Mouse (Mus musculus) intestine, embryonic 16.5 days (tissue): ENCODE data around the gene Gm42417. TPM values are rescaled to one million over a fixed set of nuclear protein-coding genes. Genes with fewer than 3 reads are reported as not detected.

ENCODE experiments used
- ATAC-seq: fragments of 200-750 bp; cut with Nextera tagmentation; 2 replicates; pipeline ENCODE4 v1.8.0; 2017; ENCODE audit warnings: moderate TSS enrichment, moderate library complexity
- H3K27ac ChIP-seq: fragments of 300-500 bp; sonication (generic); 2 replicates; pipeline ENCODE4 v1.5.1; 2014; ENCODE audit warnings: mild to moderate bottlenecking, low read length
- H3K27me3 ChIP-seq: fragments of 300-500 bp; sonication (generic); replicated peaks from 2 replicates; pipeline ENCODE4 v1.6.1; 2014; ENCODE audit warnings: low read length, control low read depth, mixed read lengths; ENCODE audit not compliant: control insufficient read depth, insufficient read depth
- H3K36me3 ChIP-seq: fragments of 300-500 bp; sonication (generic); 2 replicates; pipeline ENCODE4 v1.6.1; 2014; ENCODE audit warnings: low read length, control low read depth; ENCODE audit not compliant: control insufficient read depth, insufficient read depth
- H3K4me1 ChIP-seq: fragments of 300-500 bp; sonication (generic); 2 replicates; pipeline ENCODE4 v1.6.1; 2014; ENCODE audit warnings: low read length, control low read depth, mixed read lengths; ENCODE audit not compliant: control insufficient read depth, insufficient read depth
- H3K4me2 ChIP-seq: fragments of 300-500 bp; sonication (generic); 2 replicates; pipeline ENCODE4 v1.6.1; 2014; ENCODE audit warnings: low read depth, low read length, control low read depth
- H3K4me3 ChIP-seq: fragments of 300-500 bp; sonication (generic); 2 replicates; pipeline ENCODE4 v1.5.1; 2014; ENCODE audit warnings: mild to moderate bottlenecking, low read length
- H3K9ac ChIP-seq: fragments of 300-500 bp; sonication (generic); 2 replicates; pipeline ENCODE4 v1.6.1; 2014; ENCODE audit warnings: low read depth, low read length
- H3K9me3 ChIP-seq: fragments of 300-500 bp; sonication (generic); 2 replicates; pipeline ENCODE4 v1.6.1; 2016; ENCODE audit warnings: low read length, control low read depth; ENCODE audit not compliant: control insufficient read depth
- WGBS: fragments of 180-500 bp; shearing (Covaris S2); extraction: QIAGEN DNeasy Blood & Tissue Kit; methylation state at CpG from one replicate; pipeline ENCODE4 v1.1.7; 2014; 5-methylcytosine and 5-hydroxymethylcytosine counted together
- polyA plus RNA-seq: library from polyadenylated mRNA; unstranded; fragments of >200 nt; fragmentation: Nextera tagmentation; extraction: Ambion mirVana; gene quantifications from 2 replicates; pipeline ENCODE4 v1.2.1, GENCODE M21; 2015

Gm42417 gene
- polyA plus RNA-seq, 1 experiment from 2014 or later = 0.37 TPM

- H3K4me3 ChIP-seq = no peak overlapping the region
- no peak overlapping the region for H3K4me2 ChIP-seq
- 0 out of 2 replicates have a peak overlapping the region, but pooled peaks have one; percentile 13 for H3K9ac ChIP-seq
- ATAC-seq = peak; percentile 24
- H3K36me3 ChIP-seq = no peaks in the 10 kb centered on the region
- H3K9me3 ChIP-seq = no peaks in the 10 kb centered on the region
- WGBS = 45% methylated on average over 21 of the region's 21 CpGs
- H3K27me3 ChIP-seq = no peaks in the 10 kb centered on the region
- peak overlapping the region; percentile 68 for H3K27ac ChIP-seq
- H3K4me1 ChIP-seq = peaks cover 33% of the 10 kb centered on the region
Measured at GRCm38 (mm10) chr1:36567818-36568603, 28.8 kb upstream of the Gm42417 start.

DNA sequence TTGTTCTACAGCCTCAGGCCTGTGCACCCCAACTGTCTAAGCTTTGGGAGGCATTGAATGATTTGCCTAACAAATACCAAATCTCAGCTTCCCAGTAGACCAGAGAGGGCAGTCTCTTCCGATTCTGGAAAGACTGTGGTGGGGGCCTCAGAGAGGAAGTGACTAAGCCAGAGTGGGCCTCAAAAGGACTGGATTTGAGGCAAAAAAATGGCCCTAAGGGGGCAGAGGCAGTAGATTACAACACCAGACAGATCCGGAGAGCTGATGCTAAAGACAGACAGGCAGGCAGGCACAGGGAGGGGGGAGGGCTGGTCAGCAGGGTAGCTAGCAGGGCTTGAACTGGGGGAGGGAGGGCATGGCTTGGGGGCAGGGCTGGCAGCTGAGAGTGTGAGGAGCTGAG is 27.2 kb upstream of the Gm42417 start:
- WGBS = 36% methylated on average over 2 of the region's 2 CpGs
- H3K27ac ChIP-seq = no peak overlapping the region
- H3K27me3 ChIP-seq = no peaks in the 10 kb centered on the region
- no peak for ATAC-seq
- no peaks in the 10 kb centered on the region for H3K36me3 ChIP-seq
- H3K4me1 ChIP-seq = peaks cover 30% of the 10 kb centered on the region
- no peak overlapping the region for H3K4me3 ChIP-seq
- no peak overlapping the region for H3K4me2 ChIP-seq
- H3K9ac ChIP-seq = no peak overlapping the region
- no peaks in the 10 kb centered on the region for H3K9me3 ChIP-seq

- H3K36me3 ChIP-seq = no peaks in the 10 kb centered on the region
- H3K27ac ChIP-seq = no peak overlapping the region
- H3K9me3 ChIP-seq = no peaks in the 10 kb centered on the region
- no peak overlapping the region for H3K4me2 ChIP-seq
- no peak overlapping the region for H3K9ac ChIP-seq
- H3K4me1 ChIP-seq = peaks cover 19% of the 10 kb centered on the region
- no peak for ATAC-seq
- no peaks in the 10 kb centered on the region for H3K27me3 ChIP-seq
- H3K4me3 ChIP-seq = no peak overlapping the region
- WGBS = 60% methylated on average over 6 of the region's 6 CpGs
Measured at GRCm38 (mm10) chr1:36564101-36564500, 24.9 kb upstream of the Gm42417 start.

- WGBS = 71% methylated on average over 4 of the region's 4 CpGs
- no peak for ATAC-seq
- Histone ChIP-seq H3K9me3 (no peaks in the 10 kb centered on the region), H3K4me2 (no peak overlapping the region), H3K27me3 (no peaks in the 10 kb centered on the region), H3K27ac (no peak overlapping the region), H3K4me3 (no peak overlapping the region), H3K4me1 (peaks cover 21% of the 10 kb centered on the region), H3K36me3 (no peaks in the 10 kb centered on the region), H3K9ac (no peak overlapping the region)
Measured at GRCm38 (mm10) chr1:36563632-36564031, 24.4 kb upstream of the Gm42417 start.

- Histone ChIP-seq H3K4me2 (no peak overlapping the region), H3K36me3 (no peaks in the 10 kb centered on the region), H3K9me3 (no peaks in the 10 kb centered on the region), H3K9ac (no peak overlapping the region), H3K4me1 (peaks cover 22% of the 10 kb centered on the region), H3K27me3 (no peaks in the 10 kb centered on the region), H3K4me3 (no peak overlapping the region), H3K27ac (no peak overlapping the region; the same call in 1 of the 2 replicates)
- WGBS = 84% methylated on average over 2 of the region's 2 CpGs
- no peak for ATAC-seq
Measured at GRCm38 (mm10) chr1:36563197-36563596, 24.0 kb upstream of the Gm42417 start.

DNA sequence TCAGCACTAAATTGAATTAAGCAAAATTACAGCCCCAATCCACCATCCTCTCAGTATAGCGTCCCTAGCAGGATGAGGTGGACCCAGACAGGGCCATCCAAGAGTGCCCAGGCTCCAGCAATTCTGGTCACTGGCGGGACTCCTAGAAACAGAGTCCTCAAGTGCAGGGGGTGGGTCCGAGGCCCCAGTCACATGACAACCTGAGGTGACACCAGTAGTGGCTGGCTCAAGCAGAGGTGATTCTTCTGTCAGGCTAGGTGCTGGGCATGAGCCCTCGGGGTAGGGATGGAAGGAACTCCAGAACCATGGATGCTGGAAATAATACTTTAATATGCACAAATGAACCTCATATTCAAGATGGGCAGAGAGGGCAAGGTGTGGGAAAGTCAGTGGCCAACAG is 23.2 kb upstream of the Gm42417 start:
- Histone ChIP-seq H3K9ac (no peak overlapping the region), H3K4me3 (no peak overlapping the region), H3K4me2 (no peak overlapping the region), H3K9me3 (no peaks in the 10 kb centered on the region), H3K36me3 (no peaks in the 10 kb centered on the region), H3K27me3 (no peaks in the 10 kb centered on the region), H3K4me1 (peaks cover 18% of the 10 kb centered on the region), H3K27ac (no peak overlapping the region)
- WGBS = 67% methylated on average over 4 of the region's 4 CpGs
- ATAC-seq = no peak

DNA sequence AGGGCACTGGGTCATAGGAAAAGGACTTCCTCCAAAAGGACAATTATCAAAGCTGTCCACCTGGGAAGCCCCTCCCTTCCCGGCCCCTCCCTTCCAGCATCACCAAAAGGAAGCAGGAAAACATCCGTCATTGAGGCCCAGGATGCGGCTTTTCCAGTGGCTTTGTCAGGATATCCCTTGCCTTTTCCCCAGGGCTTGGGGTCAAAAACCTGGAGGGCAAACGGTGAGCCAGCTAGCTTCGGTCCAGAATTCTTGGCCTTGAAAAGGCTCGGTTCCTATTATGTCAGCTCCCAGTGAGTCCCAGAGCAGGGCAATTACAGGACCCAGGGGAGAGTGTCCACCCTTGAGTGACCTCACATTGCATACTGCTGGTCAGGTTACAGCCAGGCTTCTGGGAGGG is 21.7 kb upstream of the Gm42417 start:
- Histone ChIP-seq H3K27me3 (no peaks in the 10 kb centered on the region), H3K9me3 (no peaks in the 10 kb centered on the region), H3K27ac (no peak overlapping the region), H3K4me3 (no peak overlapping the region), H3K4me1 (peaks cover 18% of the 10 kb centered on the region), H3K36me3 (no peaks in the 10 kb centered on the region), H3K4me2 (no peak overlapping the region), H3K9ac (no peak overlapping the region)
- no peak for ATAC-seq
- 58% methylated on average over 6 of the region's 6 CpGs for WGBS

- no peaks in the 10 kb centered on the region for H3K36me3 ChIP-seq
- no peaks in the 10 kb centered on the region for H3K27me3 ChIP-seq
- H3K9me3 ChIP-seq = no peaks in the 10 kb centered on the region
- no peak for ATAC-seq
- H3K4me3 ChIP-seq = no peak overlapping the region
- no peak overlapping the region for H3K9ac ChIP-seq
- H3K27ac ChIP-seq = no peak overlapping the region
- WGBS = 68% methylated on average over 5 of the region's 5 CpGs
- H3K4me1 ChIP-seq = peaks cover 29% of the 10 kb centered on the region
- no peak overlapping the region for H3K4me2 ChIP-seq
Measured at GRCm38 (mm10) chr1:36559888-36560287, 20.7 kb upstream of the Gm42417 start.

DNA sequence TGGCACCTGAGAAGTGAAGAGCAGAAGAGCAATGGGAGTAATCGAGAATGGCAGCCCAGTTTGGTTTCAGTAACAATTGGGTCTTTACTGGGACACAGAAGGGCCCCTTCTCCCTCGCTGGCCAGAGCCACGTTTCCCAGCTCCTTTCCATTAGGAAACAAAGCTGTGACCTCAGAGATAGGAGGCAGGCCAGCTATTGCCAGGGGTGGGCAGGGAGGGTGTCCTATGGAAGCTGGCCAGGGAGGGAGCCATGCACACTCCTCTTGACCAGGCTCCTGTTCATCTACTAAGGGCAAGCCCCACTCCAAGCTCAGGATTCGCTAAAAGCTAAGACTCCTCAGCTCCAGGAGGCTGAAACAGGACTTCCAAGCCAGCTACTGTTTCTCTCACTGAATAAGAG is 20.0 kb upstream of the Gm42417 start:
- no peak for ATAC-seq
- H3K36me3 ChIP-seq = no peaks in the 10 kb centered on the region
- no peaks in the 10 kb centered on the region for H3K9me3 ChIP-seq
- WGBS = 37% methylated on average over 4 of the region's 4 CpGs
- H3K4me3 ChIP-seq = peak overlapping the region; percentile 89; the same call in 1 of the 2 replicates
- no peak overlapping the region for H3K9ac ChIP-seq
- no peak overlapping the region for H3K27ac ChIP-seq
- H3K4me2 ChIP-seq = peak overlapping the region; percentile 86; the same call in 1 of the 2 replicates
- no peaks in the 10 kb centered on the region for H3K27me3 ChIP-seq
- peaks cover 34% of the 10 kb centered on the region for H3K4me1 ChIP-seq
